Mouse (Mus musculus) neural tube, embryonic 15.5 days (tissue): ENCODE measurements at regions not wholly inside any gene's neighbourhood (a gene's known extent, or its start where the extent isn't known, plus 50 kb on each side); places are given as distances from the start of the nearest gene placed in this dataset.

Experiments used
- ATAC-seq: fragments of 200-750 bp; cut with Nextera tagmentation; 2 replicates; pipeline ENCODE4 v1.8.0; 2017; ENCODE audit warnings: mild to moderate bottlenecking, moderate TSS enrichment, moderate library complexity; ENCODE audit not compliant: low FRiP score
- H3K27ac ChIP-seq: fragments of 300-500 bp; sonication (generic); replicated peaks from 2 replicates; pipeline ENCODE4 v1.5.1; 2015; ENCODE audit warnings: mild to moderate bottlenecking, inconsistent platforms
- H3K27me3 ChIP-seq: fragments of 300-500 bp; sonication (generic); replicated peaks from 2 replicates; pipeline ENCODE4 v1.6.1; 2015; ENCODE audit warnings: inconsistent platforms
- H3K36me3 ChIP-seq: fragments of 300-500 bp; sonication (generic); 2 replicates; pipeline ENCODE4 v1.6.1; 2015; ENCODE audit warnings: inconsistent platforms
- H3K4me1 ChIP-seq: fragments of 300-500 bp; sonication (generic); 2 replicates; pipeline ENCODE4 v1.6.1; 2015; ENCODE audit warnings: inconsistent platforms
- H3K4me2 ChIP-seq: fragments of 300-500 bp; sonication (generic); 2 replicates; pipeline ENCODE4 v1.6.1; 2015; ENCODE audit warnings: inconsistent platforms, mild to moderate bottlenecking, moderate library complexity
- H3K4me3 ChIP-seq: fragments of 300-500 bp; sonication (generic); replicated peaks from 2 replicates; pipeline ENCODE4 v1.5.1; 2015; ENCODE audit warnings: mild to moderate bottlenecking, inconsistent platforms
- H3K9ac ChIP-seq: fragments of 300-500 bp; sonication (generic); replicated peaks from 2 replicates; pipeline ENCODE4 v1.6.1; 2015; ENCODE audit warnings: mild to moderate bottlenecking, inconsistent platforms
- H3K9me3 ChIP-seq: fragments of 300-500 bp; sonication (generic); replicated peaks from 2 replicates; pipeline ENCODE4 v1.6.1; 2016; ENCODE audit warnings: inconsistent platforms
- whole genome bisulfite sequencing: fragments of 180-500 bp; shearing (Covaris S2); methylation state at CpG from one replicate; pipeline ENCODE4 v1.1.7; 2015; ENCODE audit warnings: mixed read lengths; 5-methylcytosine and 5-hydroxymethylcytosine counted together

DNA sequence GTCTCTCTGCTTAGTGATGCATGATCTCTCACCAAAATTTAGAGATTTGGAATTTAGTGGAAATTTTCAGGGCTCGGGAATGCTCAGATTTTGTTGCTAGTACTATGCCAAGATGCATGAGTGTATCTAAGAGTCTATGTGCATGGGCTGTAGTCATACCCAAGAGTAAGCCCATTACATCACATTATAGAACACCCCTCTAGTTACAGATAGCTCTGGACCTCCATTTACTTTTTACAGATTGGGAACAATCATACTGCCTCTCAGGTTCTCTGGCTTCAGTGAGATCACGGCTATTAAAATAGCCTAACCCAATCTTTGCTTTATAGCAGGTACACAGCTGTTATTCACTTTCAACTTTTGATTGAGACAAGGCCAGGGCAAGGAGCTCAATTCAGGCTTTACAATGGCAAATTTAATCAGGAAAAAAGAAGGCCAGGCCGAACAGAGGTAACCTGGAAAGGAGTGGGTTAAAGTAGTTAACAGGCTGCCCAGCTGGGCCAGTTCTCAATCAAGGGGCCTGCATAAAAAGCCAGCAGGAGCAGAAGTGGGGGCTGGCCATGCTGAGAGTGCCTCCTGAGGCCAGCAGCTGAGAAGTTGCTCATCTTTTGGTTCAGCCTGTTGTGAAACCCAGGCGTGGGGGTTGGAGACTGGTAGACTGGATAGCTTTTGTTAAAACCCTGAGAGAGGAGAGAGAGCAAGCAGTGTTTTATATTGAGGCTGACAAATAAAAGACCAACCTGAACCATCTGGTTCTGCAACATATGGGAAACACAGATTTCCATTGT lies 509.2 kb upstream of the Pou3f2 start:
- Histone ChIP-seq H3K27me3 (no peaks in the 10 kb centered on the region), H3K4me2 (no peak overlapping the region), H3K4me3 (no peak overlapping the region), H3K4me1 (0 out of 2 replicates have a peak, but pooled peaks cover 3% of the 10 kb centered on the region), H3K36me3 (no peaks in the 10 kb centered on the region), H3K9me3 (no peaks in the 10 kb centered on the region), H3K9ac (no peak overlapping the region), H3K27ac (no peak overlapping the region)
- ATAC-seq: no peak
- 25% methylated on average over 4 of the region's 4 CpGs for WGBS

DNA sequence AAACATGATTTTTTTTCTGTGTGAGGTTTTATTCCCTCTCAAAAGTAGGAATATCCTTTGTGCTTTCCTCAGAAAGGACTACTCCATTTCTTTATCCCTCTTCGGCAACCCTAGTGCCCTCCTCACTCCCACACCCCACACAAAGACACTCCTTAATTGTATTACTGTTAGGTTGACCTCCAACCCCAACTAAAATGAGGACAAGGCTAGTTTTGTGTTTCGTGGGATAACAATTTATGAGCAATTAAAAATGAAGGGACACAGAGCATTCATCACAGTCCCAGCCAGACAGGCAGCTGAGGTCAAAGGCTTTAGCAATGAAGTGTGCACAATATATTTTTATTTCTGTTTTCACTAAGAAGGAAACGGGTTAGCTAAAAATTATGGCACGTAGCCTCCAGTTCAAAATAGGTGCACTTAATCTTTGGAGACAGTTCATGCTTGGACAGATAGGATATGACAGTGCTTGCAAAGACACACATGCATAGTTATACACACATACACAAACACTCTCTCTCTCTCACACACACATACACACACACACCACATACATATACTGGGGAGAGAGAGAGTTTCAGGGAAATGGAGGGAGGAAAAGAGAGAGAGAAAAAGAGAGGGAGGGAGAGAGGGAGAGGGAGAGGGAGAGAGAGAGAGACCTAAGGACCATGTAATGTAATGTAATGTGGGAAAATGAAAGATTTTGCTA lies 498.8 kb upstream of the Pou3f2 start:
- ATAC-seq: no peak
- no peaks in the 10 kb centered on the region for H3K9me3 ChIP-seq
- WGBS: 12% methylated on average over 4 of the region's 4 CpGs
- H3K4me1 ChIP-seq: no peaks in the 10 kb centered on the region
- no peaks in the 10 kb centered on the region for H3K27me3 ChIP-seq
- no peaks in the 10 kb centered on the region for H3K36me3 ChIP-seq
- H3K9ac ChIP-seq: no peak overlapping the region
- no peak overlapping the region for H3K4me3 ChIP-seq
- no peak overlapping the region for H3K27ac ChIP-seq
- H3K4me2 ChIP-seq: no peak overlapping the region

DNA sequence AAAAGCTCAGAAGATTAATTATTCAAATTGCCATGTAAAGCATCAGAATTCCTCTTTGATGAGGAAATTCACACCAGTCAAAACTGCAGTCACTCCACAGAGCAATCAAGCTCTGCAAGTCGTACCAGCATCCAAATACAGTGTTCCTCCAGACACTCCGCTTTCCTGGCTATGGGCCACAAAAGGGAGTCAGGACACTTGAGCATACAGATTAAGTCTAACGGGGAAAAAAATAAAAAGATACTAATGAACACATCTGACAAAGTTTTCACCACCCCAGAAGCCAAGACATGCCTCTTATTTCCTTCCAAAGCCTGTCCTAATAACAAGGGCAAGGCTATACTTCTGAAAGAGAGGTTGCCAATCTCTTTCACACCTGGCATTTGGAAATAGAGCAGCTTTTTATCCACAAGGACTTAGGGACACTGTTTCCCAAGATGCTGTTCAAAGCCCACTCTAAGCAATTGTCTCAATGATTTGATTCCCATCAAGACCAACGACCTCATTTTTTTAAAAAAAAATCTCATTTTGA lies 485.5 kb upstream of the Pou3f2 start:
- Histone ChIP-seq H3K27me3 (no peaks in the 10 kb centered on the region), H3K9me3 (no peaks in the 10 kb centered on the region), H3K27ac (no peak overlapping the region), H3K4me1 (peaks cover 3% of the 10 kb centered on the region; the same call in 1 of the 2 replicates), H3K9ac (no peak overlapping the region), H3K4me3 (no peak overlapping the region), H3K36me3 (no peaks in the 10 kb centered on the region), H3K4me2 (no peak overlapping the region)
- WGBS: 55% methylated on average over 4 of the region's 4 CpGs
- ATAC-seq: no peak

DNA sequence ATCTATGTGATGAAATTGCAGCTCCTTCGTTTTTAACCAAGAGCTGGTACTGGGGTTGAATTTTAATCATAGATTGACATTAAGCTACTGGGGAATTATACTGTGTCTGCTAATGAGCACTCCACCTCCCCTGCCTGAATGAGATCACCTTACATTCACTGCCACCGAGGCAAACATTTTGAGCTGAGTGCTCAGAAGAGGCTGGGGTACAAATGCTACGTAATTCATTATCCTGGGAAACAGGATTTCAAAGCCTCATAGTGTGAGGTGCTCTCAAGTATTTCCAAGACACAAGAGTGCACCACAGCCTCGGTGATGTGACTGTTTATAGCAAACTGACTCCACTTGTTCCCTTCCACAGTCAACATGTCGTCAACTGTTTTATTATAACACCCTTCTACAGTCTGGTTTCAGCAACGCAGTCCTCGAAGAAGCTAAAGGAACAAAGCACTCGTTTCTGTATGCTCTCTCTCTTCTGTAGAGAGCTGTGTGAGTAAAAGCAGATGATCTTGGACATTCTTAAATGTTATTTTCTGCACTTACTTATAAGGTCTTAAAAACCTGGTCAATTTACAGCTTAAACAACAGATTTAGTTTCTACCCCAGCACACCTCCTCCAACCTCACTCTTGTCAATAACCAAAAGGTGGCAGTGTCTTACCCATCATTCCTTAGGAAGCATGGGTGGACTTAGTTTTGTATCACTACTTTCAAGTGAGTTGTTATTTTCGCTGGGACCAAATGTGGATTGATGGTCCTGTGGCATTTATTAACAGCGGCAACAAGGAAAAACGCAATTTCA lies 484.8 kb upstream of the Pou3f2 start:
- 44% methylated on average over 11 of the region's 11 CpGs for WGBS
- no peak for ATAC-seq

DNA sequence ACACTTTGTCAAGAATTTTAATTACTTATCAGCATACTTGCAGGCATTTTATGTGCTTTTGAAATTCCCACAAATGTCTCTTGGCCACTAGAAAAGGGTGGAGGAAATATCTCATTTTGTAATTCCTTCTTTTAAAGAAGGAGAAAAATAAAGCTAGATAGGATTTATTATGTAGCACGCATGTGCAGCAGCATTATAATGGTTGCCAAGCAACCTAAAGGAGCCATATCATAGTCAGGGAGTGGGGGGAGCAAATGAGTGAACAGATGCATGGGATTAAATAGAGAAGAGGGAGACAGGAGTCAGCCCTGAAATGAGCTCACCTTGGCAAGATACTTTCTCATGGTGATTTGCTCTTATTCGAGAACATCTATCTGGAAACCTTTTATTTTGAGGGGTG lies 483.0 kb upstream of the Pou3f2 start:
- Histone ChIP-seq H3K4me2 (no peak overlapping the region), H3K36me3 (no peaks in the 10 kb centered on the region), H3K4me3 (no peak overlapping the region), H3K27ac (no peak overlapping the region), H3K9me3 (no peaks in the 10 kb centered on the region), H3K9ac (no peak overlapping the region), H3K27me3 (no peaks in the 10 kb centered on the region), H3K4me1 (peaks cover 3% of the 10 kb centered on the region; the same call in 1 of the 2 replicates)
- peak; percentile 86; the same call in 1 of the 2 replicates for ATAC-seq
- WGBS: 15% methylated on average over 2 of the region's 2 CpGs

More for the DNA sequence above, 484.8 kb upstream of the Pou3f2 start:
- H3K36me3 ChIP-seq: no peaks in the 10 kb centered on the region
- no peak overlapping the region for H3K4me3 ChIP-seq
- no peaks in the 10 kb centered on the region for H3K27me3 ChIP-seq
- H3K27ac ChIP-seq: no peak overlapping the region
- H3K9me3 ChIP-seq: no peaks in the 10 kb centered on the region
- H3K9ac ChIP-seq: no peak overlapping the region
- H3K4me1 ChIP-seq: peaks cover 3% of the 10 kb centered on the region; the same call in 1 of the 2 replicates
- H3K4me2 ChIP-seq: no peak overlapping the region

DNA sequence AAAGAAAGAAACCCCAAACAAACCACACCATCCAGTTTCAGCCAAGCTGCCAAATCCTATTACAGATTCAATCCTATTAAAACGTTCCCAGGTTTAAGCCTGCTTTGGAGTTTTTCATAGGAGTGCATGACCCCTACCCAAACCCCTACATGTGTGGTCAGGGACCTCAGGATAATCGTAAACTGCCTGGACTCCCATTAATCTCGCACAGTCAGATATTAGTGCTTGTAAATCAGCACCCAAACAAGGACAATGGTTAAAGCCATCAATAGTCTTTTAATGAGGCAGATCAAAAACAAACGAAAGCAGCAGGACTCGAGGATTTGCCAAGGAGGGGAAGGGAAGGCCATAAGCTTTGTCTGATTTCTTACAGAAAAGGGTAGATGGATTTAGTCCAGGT lies 482.3 kb upstream of the Pou3f2 start:
- Histone ChIP-seq H3K9me3 (no peaks in the 10 kb centered on the region), H3K4me3 (no peak overlapping the region), H3K36me3 (no peaks in the 10 kb centered on the region), H3K27ac (no peak overlapping the region), H3K4me1 (peaks cover 3% of the 10 kb centered on the region; the same call in 1 of the 2 replicates), H3K4me2 (no peak overlapping the region), H3K27me3 (no peaks in the 10 kb centered on the region), H3K9ac (no peak overlapping the region)
- no peak for ATAC-seq
- 2% methylated on average over 5 of the region's 5 CpGs for WGBS

DNA sequence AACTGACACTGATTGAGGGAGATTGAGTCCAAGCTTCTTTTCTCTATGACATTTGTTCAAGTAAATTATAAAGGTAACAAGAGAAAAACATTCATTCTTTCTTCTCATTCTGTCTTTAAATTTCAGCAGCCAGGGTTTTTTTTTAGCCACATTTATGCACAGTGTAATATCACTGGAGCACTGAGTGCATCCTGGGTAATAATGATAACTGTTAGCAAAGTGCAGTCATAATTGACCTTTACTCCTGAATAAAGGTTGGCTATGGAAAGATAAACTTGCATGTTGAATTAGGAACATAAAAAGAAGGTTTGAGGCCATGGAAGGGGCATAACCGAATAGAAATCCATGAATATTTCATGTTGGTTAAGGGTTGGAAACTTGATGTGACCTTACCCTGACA lies 461.3 kb upstream of the Pou3f2 start:
- Histone ChIP-seq H3K9me3 (no peaks in the 10 kb centered on the region), H3K27me3 (no peaks in the 10 kb centered on the region), H3K36me3 (no peaks in the 10 kb centered on the region), H3K4me2 (no peak overlapping the region), H3K9ac (no peak overlapping the region), H3K27ac (no peak overlapping the region), H3K4me3 (no peak overlapping the region), H3K4me1 (peaks cover 7% of the 10 kb centered on the region; the same call in 1 of the 2 replicates)
- 56% methylated on average over 1 of the region's 1 CpGs for WGBS
- ATAC-seq: no peak

DNA sequence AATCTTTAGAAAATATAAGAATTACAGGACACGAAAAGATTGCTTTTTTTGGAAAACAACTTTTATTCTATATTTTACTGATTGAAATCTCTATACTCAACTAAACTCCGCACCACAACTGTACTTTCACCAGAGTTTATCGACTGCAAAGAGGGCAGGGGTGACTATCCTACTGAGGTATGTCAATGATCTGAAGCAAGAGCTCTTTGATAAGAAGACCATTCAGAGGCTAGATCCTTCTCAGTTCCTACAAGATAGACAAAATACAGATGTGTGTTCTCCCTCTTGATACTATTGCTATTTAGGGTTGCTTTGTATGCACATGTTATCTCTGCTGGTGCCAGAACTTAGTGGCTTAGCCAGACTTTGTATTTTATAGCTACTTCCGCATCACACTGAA lies 460.7 kb upstream of the Pou3f2 start:
- H3K27ac ChIP-seq: no peak overlapping the region
- no peaks in the 10 kb centered on the region for H3K9me3 ChIP-seq
- H3K4me3 ChIP-seq: no peak overlapping the region
- H3K4me1 ChIP-seq: peaks cover 7% of the 10 kb centered on the region; the same call in 1 of the 2 replicates
- no peaks in the 10 kb centered on the region for H3K27me3 ChIP-seq
- ATAC-seq: no peak
- H3K36me3 ChIP-seq: no peaks in the 10 kb centered on the region
- 93% methylated on average over 4 of the region's 4 CpGs for WGBS
- H3K9ac ChIP-seq: no peak overlapping the region
- no peak overlapping the region for H3K4me2 ChIP-seq

DNA sequence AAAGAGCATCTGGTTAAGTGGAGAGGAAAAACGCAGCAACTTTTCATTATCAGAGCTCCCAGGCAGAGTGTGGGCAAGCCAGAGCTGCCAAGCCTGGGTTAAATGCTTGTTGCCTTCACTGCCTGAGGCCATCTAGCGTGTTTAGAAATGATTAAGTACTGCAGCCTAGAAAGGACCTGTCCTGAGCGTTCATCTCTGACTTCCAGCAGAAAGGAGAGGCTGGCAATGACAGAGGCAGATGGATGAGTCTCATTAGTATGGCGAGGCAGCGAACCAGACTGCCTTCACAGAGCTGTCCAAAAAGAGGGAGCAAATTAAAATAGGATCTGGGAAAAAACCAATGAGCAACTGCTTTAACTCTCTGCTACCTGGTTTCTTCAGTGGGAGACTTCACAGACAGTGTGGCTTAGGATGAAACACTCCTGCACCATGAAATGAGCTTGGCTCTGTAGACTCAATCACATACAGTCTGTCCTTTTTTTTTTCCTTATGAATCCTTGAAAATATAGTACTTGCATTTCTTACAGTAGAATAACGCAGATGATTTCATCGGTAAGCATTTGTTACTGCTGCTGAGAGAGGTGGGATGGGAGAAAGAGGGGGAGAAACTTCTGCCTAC lies 458.7 kb upstream of the Pou3f2 start:
- peak overlapping the region; percentile 17; the same call in 1 of the 2 replicates for H3K4me2 ChIP-seq
- no peak overlapping the region for H3K9ac ChIP-seq
- 28% methylated on average over 7 of the region's 7 CpGs for WGBS
- ATAC-seq: peak; percentile 77; the same call in 1 of the 2 replicates
- no peaks in the 10 kb centered on the region for H3K36me3 ChIP-seq
- H3K9me3 ChIP-seq: no peaks in the 10 kb centered on the region
- H3K27ac ChIP-seq: no peak overlapping the region
- H3K4me3 ChIP-seq: no peak overlapping the region
- peaks cover 7% of the 10 kb centered on the region; the same call in 1 of the 2 replicates for H3K4me1 ChIP-seq
- H3K27me3 ChIP-seq: no peaks in the 10 kb centered on the region

DNA sequence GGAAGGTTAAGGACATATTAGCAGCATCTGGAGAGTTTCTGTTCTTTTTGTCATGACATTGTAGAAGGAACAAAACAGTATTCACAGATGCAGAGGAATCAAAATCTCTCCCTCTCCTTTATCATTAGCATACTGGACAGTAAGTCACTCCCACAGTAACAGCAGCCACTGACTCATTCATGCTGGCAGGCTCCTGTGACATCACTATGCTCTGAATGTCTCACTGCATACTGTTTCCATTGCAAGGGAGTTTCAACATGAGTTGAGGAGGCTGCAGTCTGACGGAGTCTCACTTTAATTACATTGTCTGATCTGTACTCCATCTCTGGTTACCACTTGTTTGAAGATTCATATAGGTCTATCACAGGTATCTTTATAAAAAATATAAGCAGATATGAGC lies 450.1 kb upstream of the Pou3f2 start:
- no peak overlapping the region for H3K9ac ChIP-seq
- no peak overlapping the region for H3K27ac ChIP-seq
- H3K36me3 ChIP-seq: no peaks in the 10 kb centered on the region
- no peak overlapping the region for H3K4me2 ChIP-seq
- WGBS: 74% methylated on average over 1 of the region's 1 CpGs
- H3K4me3 ChIP-seq: no peak overlapping the region
- ATAC-seq: no peak
- no peaks in the 10 kb centered on the region for H3K27me3 ChIP-seq
- H3K4me1 ChIP-seq: no peaks in the 10 kb centered on the region
- no peaks in the 10 kb centered on the region for H3K9me3 ChIP-seq

DNA sequence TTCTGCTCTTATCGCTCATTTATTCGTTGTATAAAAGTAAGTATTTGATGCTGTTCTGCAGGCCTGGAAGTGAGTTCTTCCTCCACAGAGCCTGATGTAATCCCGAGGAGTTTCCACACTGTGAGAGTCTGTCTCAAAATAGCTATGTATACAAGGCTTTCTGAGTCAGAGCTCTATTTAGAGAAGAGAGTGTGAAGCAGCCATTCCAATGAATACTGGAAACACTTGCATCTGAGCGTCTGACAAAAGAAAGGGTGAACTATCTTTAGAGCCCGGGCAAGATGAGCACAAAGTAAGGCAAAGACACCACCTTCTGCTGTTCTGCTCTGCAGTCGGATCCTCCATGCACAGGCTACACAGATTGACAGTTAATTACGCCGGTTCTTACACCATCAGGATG lies 436.0 kb upstream of the Pou3f2 start:
- Histone ChIP-seq H3K9ac (no peak overlapping the region), H3K4me2 (no peak overlapping the region), H3K27ac (no peak overlapping the region), H3K4me1 (no peaks in the 10 kb centered on the region), H3K9me3 (no peaks in the 10 kb centered on the region), H3K27me3 (no peaks in the 10 kb centered on the region), H3K36me3 (no peaks in the 10 kb centered on the region), H3K4me3 (no peak overlapping the region)
- ATAC-seq: no peak
- WGBS: 87% methylated on average over 8 of the region's 8 CpGs
